Mouse (Mus musculus): ENCODE results near the gene Acoxl.

DNA sequence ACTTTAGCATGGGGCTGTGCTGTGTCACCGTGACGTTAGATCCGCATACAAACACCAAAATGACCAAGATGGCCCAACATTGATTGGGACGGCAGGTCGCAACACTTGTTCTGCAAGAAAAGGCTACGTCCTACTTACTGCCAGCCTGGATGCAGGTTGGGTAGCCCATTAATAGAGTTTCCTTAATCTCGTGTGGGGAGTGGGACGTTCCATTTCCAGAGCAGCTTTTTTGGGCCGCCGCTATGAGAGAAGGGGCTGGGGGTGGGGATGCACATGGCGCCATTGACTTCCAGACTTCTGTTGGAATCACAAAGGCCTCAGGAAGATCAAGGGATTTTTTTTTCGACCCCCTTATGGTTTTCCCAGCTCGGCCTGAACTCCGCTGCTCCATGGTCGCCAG is 286.0 kb downstream of the Acoxl start:
- TF ChIP-seq GATA1 (IDR thresholded peaks at IDR 0.05; ENCODE audit: borderline replicate concordance, low read length) (no peak), FLI1 (IDR thresholded peaks at IDR 0.05; ENCODE audit: low read length) (no peak)

Data from megakaryocyte, embryonic 14.5 days (primary cell).